ENCODE assay signal across 28 mouse cellular contexts in the genomic region with DNA sequence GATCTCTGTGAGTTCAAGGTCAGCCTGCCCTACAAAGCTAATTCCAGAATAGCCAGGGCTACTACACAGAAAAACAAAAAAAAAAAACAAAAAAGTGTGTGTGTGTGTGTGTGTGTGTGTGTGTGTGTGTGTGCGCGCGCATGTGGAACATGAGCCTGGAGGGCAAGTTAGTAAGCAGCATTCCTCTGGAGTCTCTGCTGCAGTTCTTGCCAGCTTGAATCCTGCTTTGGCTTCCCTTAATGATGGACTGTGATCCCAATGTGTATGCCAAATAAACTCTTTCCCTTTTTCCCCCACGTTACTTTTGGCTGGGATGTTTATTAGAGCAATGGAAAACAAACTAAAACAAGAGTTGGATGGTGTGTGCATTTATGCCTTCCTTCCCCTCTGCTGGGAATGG. TPM values are rescaled to one million over a fixed set of nuclear protein-coding genes. Genes with fewer than 3 reads are reported as not detected.
"Had no signal": no experiment of that assay in that cellular context is flagged by ENCODE, and none has a peak within 500 bp of the region (broad histone marks: within the 10 kb centered on the region; RNA-seq: fewer than 3 reads in every experiment).

No protein-coding gene starts in this region.

- H3K27ac ChIP-seq: heart, embryonic 10.5 days; hindbrain, embryonic 10.5 days; hindbrain, embryonic 12.5 days; hindbrain, embryonic 14.5 days; intestine, embryonic 15.5 days; kidney, embryonic 15.5 days; layer of hippocampus, adult 2 months; left cerebral cortex, adult 2 months; limb, embryonic 10.5 days; limb, embryonic 12.5 days; liver, embryonic 12.5 days; liver, embryonic 14.5 days had no signal

- H3K9ac ChIP-seq: heart, embryonic 12.5 days; hindbrain, embryonic 12.5 days; hindbrain, embryonic 14.5 days; intestine, embryonic 15.5 days; kidney, embryonic 15.5 days; limb, embryonic 12.5 days; liver, embryonic 12.5 days; liver, embryonic 14.5 days had no signal

- H3K4me2 ChIP-seq: heart, embryonic 12.5 days; hindbrain, embryonic 12.5 days; hindbrain, embryonic 14.5 days; intestine, embryonic 15.5 days; kidney, embryonic 15.5 days; limb, embryonic 12.5 days; liver, embryonic 12.5 days had no signal

- H3K27me3 ChIP-seq: heart, embryonic 12.5 days; hindbrain, embryonic 12.5 days; intestine, embryonic 15.5 days; kidney, embryonic 15.5 days; limb, embryonic 12.5 days; liver, embryonic 12.5 days had no signal

- H3K9me3 ChIP-seq: heart, embryonic 10.5 days; heart, embryonic 12.5 days; hindbrain, embryonic 10.5 days; hindbrain, embryonic 12.5 days; intestine, embryonic 15.5 days; kidney, embryonic 15.5 days; limb, embryonic 10.5 days; limb, embryonic 12.5 days; liver, embryonic 12.5 days had no signal

- DNase-seq: gastrocnemius, postnatal 25 days; heart, adult 18-20 months; heart, postnatal 10 days; heart, postnatal 4 days; kidney, adult 18-20 months; kidney, postnatal 10 days; kidney, postnatal 4 days; liver had no signal

- ATAC-seq: hindbrain, embryonic 16.5 days; inflammation-experienced regulatory T-cells, adult 6 months; intestine, embryonic 15.5 days; intestine, postnatal 0 days; liver, embryonic 12.5 days had no signal

- H3K4me3 ChIP-seq: heart, embryonic 10.5 days; heart, embryonic 12.5 days; hindbrain, embryonic 10.5 days; hindbrain, embryonic 12.5 days; intestine, embryonic 15.5 days; kidney, embryonic 15.5 days; layer of hippocampus, adult 2 months; left cerebral cortex, adult 2 months; limb, embryonic 10.5 days; limb, embryonic 12.5 days; liver, embryonic 12.5 days had no signal

RNA-seq across cellular contexts. Expression of gene Lrrc75b, which starts 38.5 kb away (rescaled TPM):
- total RNA-seq: granulocyte monocyte progenitor cell, adult 5-6 weeks had no signal

RNA-seq across cellular contexts. Expression of gene Ggt1, which starts 39.8 kb away (rescaled TPM):
- total RNA-seq: gastrocnemius, adult 8-10 months; heart, adult 8-10 months; heart, postnatal 10 days; heart, postnatal 25 days had no signal
